Mouse (Mus musculus): ENCODE measurements around the gene Zdhhc19. TPM values are rescaled to one million over a fixed set of nuclear protein-coding genes. Genes with fewer than 3 reads are reported as not detected.

Gene Zdhhc19
- polyA plus RNA-seq, 1 experiment from 2014 or later, result not detected

- ATAC-seq (ENCODE audit: extremely low read depth, insufficient number of reproducible peaks, low FRiP score, low TSS enrichment), result no peak; the same call in 1 of the 2 replicates
- H3K4me2 ChIP-seq, result no peak overlapping the region
- H3K9ac ChIP-seq, result no peak overlapping the region
- no peaks in the 10 kb centered on the region for H3K27me3 ChIP-seq (replicated peaks)
- H3K4me3 ChIP-seq, result no peak overlapping the region
- H3K4me1 ChIP-seq, result peaks cover 35% of the 10 kb centered on the region
- H3K36me3 ChIP-seq, result no peaks in the 10 kb centered on the region
- H3K27ac ChIP-seq (replicated peaks), result peak overlapping the region; percentile 33
- H3K9me3 ChIP-seq, result no peaks in the 10 kb centered on the region
- 34% methylated on average over 6 of the region's 6 CpGs for WGBS
These were observed 72.3 kb downstream of the Zdhhc19 start for GRCm38 (mm10) chr16:32568401-32568800.

- Histone ChIP-seq H3K4me1 (peaks cover 35% of the 10 kb centered on the region), H3K27ac (replicated peaks) (peak overlapping the region; percentile 39; the same call in 1 of the 2 replicates), H3K9me3 (no peaks in the 10 kb centered on the region), H3K9ac (no peak overlapping the region), H3K4me3 (no peak overlapping the region), H3K36me3 (no peaks in the 10 kb centered on the region), H3K4me2 (no peak overlapping the region), H3K27me3 (replicated peaks) (no peaks in the 10 kb centered on the region)
- no peak for ATAC-seq (ENCODE audit: extremely low read depth, insufficient number of reproducible peaks, low FRiP score, low TSS enrichment)
- WGBS, result 86% methylated on average over 3 of the region's 3 CpGs
These were observed 74.0 kb downstream of the Zdhhc19 start for GRCm38 (mm10) chr16:32570042-32570441.

- Histone ChIP-seq H3K27ac (replicated peaks) (no peak overlapping the region), H3K4me2 (no peak overlapping the region), H3K27me3 (replicated peaks) (no peaks in the 10 kb centered on the region), H3K4me3 (no peak overlapping the region), H3K9ac (no peak overlapping the region), H3K4me1 (peaks cover 30% of the 10 kb centered on the region), H3K9me3 (no peaks in the 10 kb centered on the region), H3K36me3 (no peaks in the 10 kb centered on the region)
- ATAC-seq (ENCODE audit: extremely low read depth, insufficient number of reproducible peaks, low FRiP score, low TSS enrichment), result no peak
- WGBS, result 78% methylated on average over 4 of the region's 4 CpGs
These were observed 76.5 kb downstream of the Zdhhc19 start for GRCm38 (mm10) chr16:32572528-32572927.

GRCm38 (mm10) chr16:32586482-32586881 lies 90.4 kb downstream of the Zdhhc19 start:
- WGBS, result 75% methylated on average over 4 of the region's 4 CpGs
- H3K9me3 ChIP-seq, result no peaks in the 10 kb centered on the region

GRCm38 (mm10) chr16:32588568-32588967 lies 92.5 kb downstream of the Zdhhc19 start:
- no peak for ATAC-seq (ENCODE audit: extremely low read depth, insufficient number of reproducible peaks, low FRiP score, low TSS enrichment)
- WGBS, result 81% methylated on average over 3 of the region's 3 CpGs
- no peaks in the 10 kb centered on the region for H3K36me3 ChIP-seq
- no peak overlapping the region for H3K4me2 ChIP-seq
- no peaks in the 10 kb centered on the region for H3K4me1 ChIP-seq
- H3K9ac ChIP-seq, result no peak overlapping the region
- H3K27ac ChIP-seq (replicated peaks), result no peak overlapping the region
- no peak overlapping the region for H3K4me3 ChIP-seq
- H3K27me3 ChIP-seq (replicated peaks), result no peaks in the 10 kb centered on the region
- no peaks in the 10 kb centered on the region for H3K9me3 ChIP-seq

More at GRCm38 (mm10) chr16:32586482-32586881, 90.4 kb downstream of the Zdhhc19 start:
- Histone ChIP-seq H3K4me3 (no peak overlapping the region), H3K27me3 (replicated peaks) (no peaks in the 10 kb centered on the region), H3K4me2 (no peak overlapping the region), H3K36me3 (no peaks in the 10 kb centered on the region), H3K4me1 (no peaks in the 10 kb centered on the region), H3K27ac (replicated peaks) (no peak overlapping the region), H3K9ac (no peak overlapping the region)
- ATAC-seq (ENCODE audit: extremely low read depth, insufficient number of reproducible peaks, low FRiP score, low TSS enrichment), result no peak

GRCm38 (mm10) chr16:32591521-32591920 lies 95.5 kb downstream of the Zdhhc19 start:
- Histone ChIP-seq H3K27me3 (replicated peaks) (no peaks in the 10 kb centered on the region), H3K9me3 (no peaks in the 10 kb centered on the region), H3K4me3 (no peak overlapping the region), H3K4me1 (no peaks in the 10 kb centered on the region), H3K27ac (replicated peaks) (no peak overlapping the region), H3K36me3 (no peaks in the 10 kb centered on the region), H3K4me2 (no peak overlapping the region), H3K9ac (no peak overlapping the region)
- 85% methylated on average over 8 of the region's 8 CpGs for WGBS
- ATAC-seq (ENCODE audit: extremely low read depth, insufficient number of reproducible peaks, low FRiP score, low TSS enrichment), result no peak

GRCm38 (mm10) chr16:32593283-32593805 lies 97.3 kb downstream of the Zdhhc19 start:
- H3K27ac ChIP-seq (replicated peaks), result no peak overlapping the region
- WGBS, result 81% methylated on average over 5 of the region's 5 CpGs
- no peak for ATAC-seq (ENCODE audit: extremely low read depth, insufficient number of reproducible peaks, low FRiP score, low TSS enrichment)

GRCm38 (mm10) chr16:32593916-32594315 lies 97.9 kb downstream of the Zdhhc19 start:
- no peaks in the 10 kb centered on the region for H3K36me3 ChIP-seq
- H3K4me1 ChIP-seq, result peaks cover 5% of the 10 kb centered on the region
- H3K4me2 ChIP-seq, result no peak overlapping the region
- WGBS, result 65% methylated on average over 5 of the region's 5 CpGs
- no peaks in the 10 kb centered on the region for H3K9me3 ChIP-seq
- H3K4me3 ChIP-seq, result no peak overlapping the region
- no peak overlapping the region for H3K9ac ChIP-seq
- no peak for ATAC-seq (ENCODE audit: extremely low read depth, insufficient number of reproducible peaks, low FRiP score, low TSS enrichment)
- no peak overlapping the region for H3K27ac ChIP-seq (replicated peaks)
- H3K27me3 ChIP-seq (replicated peaks), result no peaks in the 10 kb centered on the region

More at GRCm38 (mm10) chr16:32593283-32593805, 97.3 kb downstream of the Zdhhc19 start:
- peaks cover 5% of the 10 kb centered on the region for H3K4me1 ChIP-seq
- no peak overlapping the region for H3K4me2 ChIP-seq
- no peak overlapping the region for H3K4me3 ChIP-seq
- no peaks in the 10 kb centered on the region for H3K9me3 ChIP-seq
- no peaks in the 10 kb centered on the region for H3K36me3 ChIP-seq
- no peak overlapping the region for H3K9ac ChIP-seq
- no peaks in the 10 kb centered on the region for H3K27me3 ChIP-seq (replicated peaks)

GRCm38 (mm10) chr16:32594701-32595100 lies 98.6 kb downstream of the Zdhhc19 start:
- 59% methylated on average over 5 of the region's 5 CpGs for WGBS
- no peak for ATAC-seq (ENCODE audit: extremely low read depth, insufficient number of reproducible peaks, low FRiP score, low TSS enrichment)

GRCm38 (mm10) chr16:32595142-32595855 lies 99.2 kb downstream of the Zdhhc19 start:
- Histone ChIP-seq H3K27me3 (replicated peaks) (no peaks in the 10 kb centered on the region), H3K4me3 (no peak overlapping the region), H3K9ac (no peak overlapping the region), H3K9me3 (no peaks in the 10 kb centered on the region), H3K27ac (replicated peaks) (no peak overlapping the region), H3K36me3 (no peaks in the 10 kb centered on the region), H3K4me1 (peaks cover 5% of the 10 kb centered on the region), H3K4me2 (no peak overlapping the region)
- ATAC-seq (ENCODE audit: extremely low read depth, insufficient number of reproducible peaks, low FRiP score, low TSS enrichment), result no peak
- WGBS, result 74% methylated on average over 10 of the region's 10 CpGs

More at GRCm38 (mm10) chr16:32594701-32595100, 98.6 kb downstream of the Zdhhc19 start:
- no peaks in the 10 kb centered on the region for H3K36me3 ChIP-seq
- no peak overlapping the region for H3K27ac ChIP-seq (replicated peaks)
- no peak overlapping the region for H3K4me2 ChIP-seq
- no peak overlapping the region for H3K9ac ChIP-seq
- no peak overlapping the region for H3K4me3 ChIP-seq
- H3K4me1 ChIP-seq, result peaks cover 5% of the 10 kb centered on the region
- no peaks in the 10 kb centered on the region for H3K9me3 ChIP-seq
- no peaks in the 10 kb centered on the region for H3K27me3 ChIP-seq (replicated peaks)

- Histone ChIP-seq H3K27ac (replicated peaks) (peak overlapping the region; percentile 57), H3K4me3 (no peak overlapping the region), H3K36me3 (no peaks in the 10 kb centered on the region), H3K9me3 (no peaks in the 10 kb centered on the region), H3K9ac (peak overlapping the region; percentile 45), H3K4me2 (0 out of 2 replicates have a peak overlapping the region, but pooled peaks have one; percentile 20), H3K4me1 (peaks cover 5% of the 10 kb centered on the region), H3K27me3 (replicated peaks) (no peaks in the 10 kb centered on the region)
- WGBS, result 19% methylated on average over 4 of the region's 4 CpGs
- ATAC-seq (ENCODE audit: extremely low read depth, insufficient number of reproducible peaks, low FRiP score, low TSS enrichment), result no peak
These were observed 101.9 kb downstream of the Zdhhc19 start for GRCm38 (mm10) chr16:32597909-32598381.

All from heart, embryonic 13.5 days (tissue).